Comparison of ENCODE assay signal across 40 mouse cellular contexts in genomic region chr7:143758956-143759355, GRCm38 (mm10). TPM values are rescaled to one million over a fixed set of nuclear protein-coding genes. Genes with fewer than 3 reads are reported as not detected.
DNase-seq lines count a peak whose midpoint lies in the region; ATAC-seq and TF ChIP-seq lines count a peak whose summit lies in the region.
"Had no signal": no experiment of that assay in that cellular context is flagged by ENCODE, and none has a peak within 500 bp of the region (broad histone marks: within the 10 kb centered on the region; RNA-seq: fewer than 3 reads in every experiment).

No protein-coding gene starts in this region.

- no peak for TF ChIP-seq CTCF in hindbrain, postnatal 0 days (IDR thresholded peaks at IDR 0.05; ENCODE audit: low read depth)

- no peaks in the 10 kb centered on the region for H3K36me3 ChIP-seq in hindbrain, postnatal 0 days (ENCODE audit: insufficient read depth, low read length)
- no peaks in the 10 kb centered on the region for H3K36me3 ChIP-seq in hindbrain, embryonic 12.5 days
- H3K36me3 ChIP-seq in liver, embryonic 12.5 days: no peaks in the 10 kb centered on the region
- H3K36me3 ChIP-seq: forebrain, embryonic 12.5 days; heart, embryonic 13.5 days; hindbrain, embryonic 15.5 days; limb, embryonic 13.5 days; midbrain, embryonic 12.5 days; neural tube, embryonic 13.5 days had no signal

- peaks cover 11% of the 10 kb centered on the region for H3K4me1 ChIP-seq in hindbrain, postnatal 0 days (ENCODE audit: insufficient read depth, low read length)
- peaks cover 14% of the 10 kb centered on the region for H3K4me1 ChIP-seq in hindbrain, embryonic 12.5 days
- H3K4me1 ChIP-seq in liver, embryonic 12.5 days: peaks cover 23% of the 10 kb centered on the region

- peak; percentile 16 for DNase-seq in hindbrain, postnatal 0 days (ENCODE audit: low spot score)
- peak; percentile 84 for DNase-seq in cerebellum, adult 11-12 months
- peak; percentile 86 for DNase-seq in cerebellum, adult 9-10 months
- DNase-seq in cerebellum, postnatal 36 days: peak; percentile 78 to 80
- no peak for DNase-seq in gastrocnemius, postnatal 36 days
- DNase-seq: adrenal gland, adult 8-10 months; B cell, adult 2 months; gastrocnemius, postnatal 25 days; heart, postnatal 10 days; kidney, adult 9 months; kidney, postnatal 10 days; layer of hippocampus, adult 9-11 months; lung, adult 18-20 months; lung, postnatal 4 days; right cerebral cortex, postnatal 4 days; thymus, adult 2 months; thymus, postnatal 36 days had no signal

- ATAC-seq in hindbrain, postnatal 0 days: no peak
- no peak for ATAC-seq in hindbrain, embryonic 12.5 days (ENCODE audit: low FRiP score)
- no peak for ATAC-seq in liver, embryonic 12.5 days
- ATAC-seq: lung, postnatal 0 days had no signal

- intact Hi-C loops in gastrocnemius, postnatal 36 days (cut with DNase I): no loop called here

- 0 out of 2 replicates have a peak, but pooled peaks cover 15% of the 10 kb centered on the region for H3K27me3 ChIP-seq in hindbrain, postnatal 0 days (ENCODE audit: insufficient read depth, low read length)
- H3K27me3 ChIP-seq in hindbrain, embryonic 12.5 days: peaks cover 38% of the 10 kb centered on the region
- H3K27me3 ChIP-seq in liver, embryonic 12.5 days (replicated peaks): peaks cover 63% of the 10 kb centered on the region

- H3K9ac ChIP-seq in hindbrain, postnatal 0 days (replicated peaks; ENCODE audit: low read length): no peak overlapping the region
- H3K9ac ChIP-seq in hindbrain, embryonic 12.5 days: no peak overlapping the region
- no peak overlapping the region for H3K9ac ChIP-seq in liver, embryonic 12.5 days
- H3K9ac ChIP-seq: forebrain, embryonic 12.5 days; heart, embryonic 13.5 days; hindbrain, embryonic 15.5 days; midbrain, embryonic 12.5 days; neural tube, embryonic 13.5 days had no signal

- no peaks in the 10 kb centered on the region for H3K9me3 ChIP-seq in hindbrain, postnatal 0 days (ENCODE audit: low read length)
- H3K9me3 ChIP-seq in hindbrain, embryonic 12.5 days (replicated peaks): no peaks in the 10 kb centered on the region
- H3K9me3 ChIP-seq in liver, embryonic 12.5 days (replicated peaks): no peaks in the 10 kb centered on the region
- H3K9me3 ChIP-seq: forebrain, embryonic 12.5 days; heart, embryonic 13.5 days; hindbrain, embryonic 15.5 days; limb, embryonic 13.5 days; megakaryocyte, embryonic 14.5 days; midbrain, embryonic 12.5 days; neural tube, embryonic 13.5 days had no signal

- no peak overlapping the region for H3K27ac ChIP-seq in hindbrain, postnatal 0 days
- H3K27ac ChIP-seq in hindbrain, embryonic 12.5 days: no peak overlapping the region
- no peak overlapping the region for H3K27ac ChIP-seq in liver, embryonic 12.5 days
- H3K27ac ChIP-seq: forebrain, embryonic 12.5 days; heart, embryonic 13.5 days; hindbrain, embryonic 15.5 days; limb, embryonic 13.5 days; midbrain, embryonic 12.5 days; neural tube, embryonic 13.5 days; stomach, postnatal 0 days had no signal

- H3K4me2 ChIP-seq in hindbrain, postnatal 0 days (ENCODE audit: low read depth, low read length): no peak overlapping the region
- H3K4me2 ChIP-seq in hindbrain, embryonic 12.5 days (replicated peaks): no peak overlapping the region
- H3K4me2 ChIP-seq in liver, embryonic 12.5 days: no peak overlapping the region
- H3K4me2 ChIP-seq: forebrain, embryonic 12.5 days; heart, embryonic 13.5 days; hindbrain, embryonic 15.5 days; limb, embryonic 13.5 days; liver, embryonic 11.5 days; midbrain, embryonic 12.5 days; neural tube, embryonic 13.5 days had no signal

- WGBS in hindbrain, postnatal 0 days: 36% methylated on average over 3 of the region's 3 CpGs
- 61% methylated on average over 3 of the region's 3 CpGs for WGBS in hindbrain, embryonic 12.5 days
- 47% methylated on average over 3 of the region's 3 CpGs for WGBS in liver, embryonic 12.5 days (ENCODE audit: insufficient replicate concordance)

- no peak overlapping the region for H3K4me3 ChIP-seq in hindbrain, postnatal 0 days (ENCODE audit: low read length)
- no peak overlapping the region for H3K4me3 ChIP-seq in hindbrain, embryonic 12.5 days
- no peak overlapping the region for H3K4me3 ChIP-seq in liver, embryonic 12.5 days
- H3K4me3 ChIP-seq: erythroblast, embryonic 14.5 days; forebrain, embryonic 12.5 days; heart, embryonic 13.5 days; hindbrain, embryonic 15.5 days; limb, embryonic 13.5 days; midbrain, embryonic 12.5 days; neural tube, embryonic 13.5 days had no signal

RNA-seq across cellular contexts. Expression of gene Osbpl5, which starts 2.2 kb away (rescaled TPM):
- 52.8 and 59.9 TPM in 2 replicates for total RNA-seq in hindbrain, postnatal 0 days (2014; rRNA removed)
- polyA plus RNA-seq in hindbrain, postnatal 0 days (2015; fragmentation: Nextera tagmentation; extraction: Ambion mirVana): 24.2 and 27.6 TPM in 2 replicates
- 30.7 and 32.1 TPM in 2 replicates for polyA plus RNA-seq in hindbrain, embryonic 12.5 days (2016; fragmentation: Nextera tagmentation; extraction: Ambion mirVana)
- total RNA-seq in gastrocnemius, postnatal 36 days (2021): 10 to 100 TPM; 14.6 to 15.2 TPM
- 4.7 and 4.8 TPM in 2 replicates for polyA plus RNA-seq in liver, embryonic 12.5 days (2016; fragmentation: Nextera tagmentation; extraction: Ambion mirVana)
- polyA plus RNA-seq: erythroblast, embryonic 14.5 days had no signal

RNA-seq across cellular contexts. Expression of gene Mrgprg, which starts 7.8 kb away (rescaled TPM):
- not detected in 2 replicates for total RNA-seq in hindbrain, postnatal 0 days (2014; rRNA removed)
- polyA plus RNA-seq in hindbrain, postnatal 0 days (2015; fragmentation: Nextera tagmentation; extraction: Ambion mirVana): not detected in 2 replicates
- not detected in 2 replicates for polyA plus RNA-seq in hindbrain, embryonic 12.5 days (2016; fragmentation: Nextera tagmentation; extraction: Ambion mirVana)
- total RNA-seq in gastrocnemius, postnatal 36 days (2021): not detected
- not detected in 2 replicates for polyA plus RNA-seq in liver, embryonic 12.5 days (2016; fragmentation: Nextera tagmentation; extraction: Ambion mirVana)
- total RNA-seq: adrenal gland, postnatal 4 days; heart, adult 8-10 months; heart, postnatal 10 days; hematopoietic stem cell, adult 5-6 weeks; left cerebral cortex, adult 18-20 months; left cerebral cortex, postnatal 25 days had no signal
- polyA plus RNA-seq: cortical plate, adult 2 months; embryonic facial prominence, embryonic 14.5 days; erythroblast, embryonic 14.5 days; forebrain, embryonic 12.5 days; heart, embryonic 13.5 days; hindbrain, embryonic 15.5 days; intestine, embryonic 14.5 days; large intestine, adult 2 months; limb, embryonic 13.5 days; liver, embryonic 11.5 days; lung, postnatal 0 days; midbrain, embryonic 12.5 days; neural tube, embryonic 13.5 days; spleen, adult 2 months; stomach, postnatal 0 days had no signal

RNA-seq across cellular contexts. Expression of gene Mrgpre, which starts 25.3 kb away (rescaled TPM):
- 8.5 and 10.9 TPM in 2 replicates for total RNA-seq in hindbrain, postnatal 0 days (2014; rRNA removed)
- polyA plus RNA-seq in hindbrain, postnatal 0 days (2015; fragmentation: Nextera tagmentation; extraction: Ambion mirVana): 4.8 and 6.8 TPM in 2 replicates
- polyA plus RNA-seq in hindbrain, embryonic 12.5 days (2016; fragmentation: Nextera tagmentation; extraction: Ambion mirVana): 3.0 and 4.2 TPM in 2 replicates
- total RNA-seq in gastrocnemius, postnatal 36 days (2021): under 1 TPM; 0.43 to 0.54 TPM
- polyA plus RNA-seq in liver, embryonic 12.5 days (2016; fragmentation: Nextera tagmentation; extraction: Ambion mirVana): 0.20 and 0.33 TPM in 2 replicates
- polyA plus RNA-seq: erythroblast, embryonic 14.5 days had no signal

Comparison
In these comparisons a context has a peak if more than half of its experiments do, and no peak if none do; other contexts are left out.
1. DNase-seq: peak in hindbrain, postnatal 0 days (single experiment), cerebellum, adult 11-12 months (single experiment), cerebellum, adult 9-10 months (single experiment) and cerebellum, postnatal 36 days (2 of 2); none in gastrocnemius, postnatal 36 days (0 of 2).